Mouse (Mus musculus): ENCODE results near the gene Lsm12. TPM values are rescaled to one million over a fixed set of nuclear protein-coding genes. Genes with fewer than 3 reads are reported as not detected.
"Not testable (repeated sequence)": the region's sequence is repeated elsewhere in the genome, so short reads cannot be mapped to it uniquely, and the experiment has no call there.

The Lsm12 gene
- total RNA-seq, 2 experiments from 2014 or later = 45.5 to 50.6 TPM

DNA sequence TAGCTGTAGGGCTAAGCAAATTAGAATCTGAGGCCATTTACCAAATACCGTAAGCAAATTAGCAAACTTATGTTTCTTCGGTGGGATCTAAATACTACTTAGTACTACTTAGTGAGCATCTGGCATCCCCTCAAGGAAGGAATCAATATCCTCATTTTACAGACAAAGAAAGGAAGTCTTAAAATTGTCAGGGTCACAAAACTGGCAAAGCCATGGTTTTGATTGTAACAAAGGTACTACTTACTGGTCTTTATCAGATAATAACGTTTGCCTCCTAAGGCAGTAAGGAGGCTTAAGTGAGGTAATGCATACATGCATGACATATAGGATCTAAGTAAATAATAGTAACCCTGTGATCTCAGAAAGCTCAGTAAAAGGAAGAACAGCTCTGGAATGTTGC is 581 bp upstream of the Lsm12 start:
- DNase-seq = no peak

DNA sequence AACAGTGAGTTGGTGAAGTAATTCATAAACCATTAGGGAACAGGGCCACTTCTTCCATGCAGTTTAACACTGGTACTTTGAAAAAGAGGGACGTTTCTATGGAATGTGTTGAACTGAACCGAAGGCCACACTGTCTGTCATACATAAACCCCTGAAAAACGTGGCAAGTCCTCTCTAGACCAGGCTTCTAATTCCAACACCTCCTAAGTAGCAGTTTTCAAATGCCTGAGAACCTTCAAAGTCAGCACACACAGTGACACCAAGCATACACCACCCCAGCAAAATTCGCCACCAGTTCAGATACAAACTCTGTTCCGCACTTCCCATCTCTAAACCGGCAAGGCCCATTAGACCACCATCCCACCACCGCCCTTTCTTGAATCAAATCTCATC is 847 bp downstream of the Lsm12 start:
- no peak for DNase-seq

DNA sequence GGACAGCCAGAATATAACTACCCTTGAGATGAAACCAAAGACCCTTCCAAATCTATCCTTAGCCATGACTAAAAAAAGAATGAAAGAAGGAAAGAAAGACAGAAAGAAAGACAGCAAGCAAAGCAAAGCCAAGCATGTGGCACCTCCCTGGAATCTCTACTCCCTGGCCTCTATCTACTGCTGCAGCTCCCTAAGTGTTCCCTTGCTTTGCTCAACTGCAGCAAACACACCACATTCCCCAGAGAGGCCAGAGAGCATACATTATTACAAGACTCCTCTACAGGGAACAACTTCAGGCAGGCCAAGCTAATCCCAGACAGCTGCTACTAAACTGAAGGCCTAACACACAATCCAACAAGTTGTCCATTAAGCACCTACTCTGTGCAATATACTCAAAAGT is 5.3 kb downstream of the Lsm12 start:
- no peak for DNase-seq

DNA sequence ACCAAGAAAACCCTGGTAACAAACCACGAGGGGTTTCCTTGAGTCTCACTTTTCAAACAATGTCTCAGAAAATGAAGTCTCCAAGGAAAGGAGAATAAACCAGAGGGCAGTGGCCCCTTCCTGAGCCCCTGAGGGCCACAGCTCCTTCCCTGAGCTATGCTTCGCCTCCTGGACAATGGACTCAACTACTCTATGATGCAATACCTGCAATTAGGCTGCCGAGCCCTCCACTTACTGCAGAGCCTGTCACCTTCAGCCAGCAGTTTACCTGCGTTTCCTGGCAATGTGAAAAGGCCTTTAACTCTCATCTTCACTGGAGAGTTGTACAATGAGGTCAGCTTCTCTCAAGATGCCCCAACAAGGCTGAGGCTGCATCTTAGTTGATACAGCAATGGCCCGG is 16.4 kb downstream of the Lsm12 start:
- no peak for DNase-seq

DNA sequence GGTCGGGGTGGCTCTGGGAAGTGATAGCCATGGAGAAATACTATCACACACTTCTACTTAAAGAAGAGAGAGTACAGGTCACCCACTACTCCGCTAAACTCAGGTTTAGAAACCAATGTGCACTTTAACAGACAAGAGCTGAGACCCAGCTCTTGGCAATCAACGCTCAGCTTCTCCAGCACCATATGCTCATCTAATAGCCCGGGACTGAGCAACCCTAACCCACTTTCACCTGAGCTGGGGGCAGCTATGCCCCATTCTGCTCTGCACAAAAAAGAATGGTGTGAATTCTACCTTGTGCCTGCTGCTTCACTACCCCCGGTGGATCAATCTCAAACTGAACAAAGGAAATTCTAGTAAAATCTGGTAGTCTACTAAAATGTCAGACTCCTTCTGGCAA is 17.6 kb downstream of the Lsm12 start:
- no peak for DNase-seq

DNA sequence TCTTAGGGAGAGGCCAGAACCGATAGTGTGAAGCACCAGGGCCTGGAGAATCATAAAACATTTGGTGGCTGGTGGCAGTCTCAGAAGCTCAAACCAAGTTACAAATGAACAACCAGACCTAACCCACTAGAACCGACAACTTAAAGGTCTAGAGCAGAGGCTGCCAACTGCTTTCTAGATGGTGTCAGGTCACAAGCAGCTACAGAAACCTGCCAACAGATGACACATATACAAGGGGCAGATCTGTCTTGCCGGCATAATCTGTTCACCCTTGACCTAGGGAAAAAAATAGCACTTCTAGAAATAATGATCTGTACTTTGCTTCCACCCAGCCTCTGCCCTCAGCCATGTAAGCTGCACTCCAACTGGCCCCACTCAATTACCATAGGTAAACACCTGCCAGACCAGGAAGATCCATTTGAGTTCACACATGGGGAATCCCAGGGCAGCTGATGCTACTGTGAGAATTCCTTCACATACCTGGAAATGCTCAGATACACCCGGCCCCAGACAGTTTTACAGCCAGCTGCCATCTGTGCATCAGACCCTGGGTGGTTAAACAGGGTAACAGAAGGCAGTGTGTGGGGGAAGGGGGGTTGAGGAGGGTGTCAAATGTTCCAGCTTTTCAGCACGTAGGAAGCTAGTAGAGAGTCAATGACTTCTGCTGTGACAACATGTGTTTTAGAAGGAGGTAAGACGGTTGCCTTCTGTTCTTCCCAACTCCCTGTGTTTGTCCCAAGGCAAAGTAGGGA is 18.9 kb downstream of the Lsm12 start:
- DNase-seq = no peak

DNA sequence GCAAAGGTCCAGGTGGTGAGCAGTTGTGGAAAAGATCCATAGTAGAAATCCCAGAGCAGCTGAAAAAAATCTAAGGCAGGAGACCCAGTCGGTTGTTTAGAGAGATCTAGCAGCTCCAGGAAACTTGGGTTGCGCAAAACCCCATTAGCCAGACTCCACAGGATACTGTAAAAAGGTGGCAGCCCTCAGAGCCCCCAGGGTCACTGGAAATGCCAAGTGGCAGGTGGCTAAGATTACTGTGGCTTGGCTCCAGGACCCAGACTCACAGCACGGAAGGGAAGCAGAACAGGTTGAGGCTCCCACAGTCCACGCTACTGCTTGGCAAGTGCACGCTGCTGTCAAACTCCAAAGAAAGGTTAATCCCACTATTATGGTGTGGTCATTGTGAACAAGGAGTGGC is 25.3 kb downstream of the Lsm12 start:
- DNase-seq = no peak

DNA sequence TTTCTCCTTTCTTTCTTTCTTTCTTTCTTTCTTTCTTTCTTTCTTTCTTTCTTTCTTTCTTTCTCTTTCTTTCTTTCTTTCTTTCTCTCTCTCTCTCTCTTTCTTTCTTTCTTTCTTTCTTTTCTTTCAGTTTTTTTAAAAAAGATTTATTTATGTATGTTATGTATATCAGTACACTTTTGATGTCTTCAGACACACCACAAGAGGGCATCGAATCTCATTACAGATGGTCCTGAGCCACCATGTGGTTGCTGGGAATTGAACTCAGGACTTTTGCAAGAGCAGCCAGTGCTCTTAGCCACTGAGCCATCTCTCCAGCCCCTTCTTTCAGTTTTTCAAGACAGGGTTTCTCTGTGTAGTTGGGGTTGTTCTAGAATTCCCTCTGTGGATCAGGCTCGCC is 27.1 kb downstream of the Lsm12 start:
- DNase-seq = not testable (repeated sequence)

DNA sequence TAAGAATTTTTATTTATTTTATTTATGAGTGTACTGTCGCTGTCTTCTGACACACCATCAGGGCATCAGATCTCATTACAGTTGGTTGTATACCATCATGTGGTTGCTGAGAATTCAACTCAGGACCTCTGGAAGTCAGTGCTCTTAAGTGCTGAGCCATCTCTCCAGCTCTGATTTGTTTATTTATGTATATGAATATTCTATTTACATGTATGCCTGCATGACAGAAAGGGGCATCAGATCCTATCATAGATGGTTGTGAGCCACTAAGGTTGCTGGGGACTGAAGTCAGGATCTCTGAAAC is 28.4 kb downstream of the Lsm12 start:
- DNase-seq = no peak

DNA sequence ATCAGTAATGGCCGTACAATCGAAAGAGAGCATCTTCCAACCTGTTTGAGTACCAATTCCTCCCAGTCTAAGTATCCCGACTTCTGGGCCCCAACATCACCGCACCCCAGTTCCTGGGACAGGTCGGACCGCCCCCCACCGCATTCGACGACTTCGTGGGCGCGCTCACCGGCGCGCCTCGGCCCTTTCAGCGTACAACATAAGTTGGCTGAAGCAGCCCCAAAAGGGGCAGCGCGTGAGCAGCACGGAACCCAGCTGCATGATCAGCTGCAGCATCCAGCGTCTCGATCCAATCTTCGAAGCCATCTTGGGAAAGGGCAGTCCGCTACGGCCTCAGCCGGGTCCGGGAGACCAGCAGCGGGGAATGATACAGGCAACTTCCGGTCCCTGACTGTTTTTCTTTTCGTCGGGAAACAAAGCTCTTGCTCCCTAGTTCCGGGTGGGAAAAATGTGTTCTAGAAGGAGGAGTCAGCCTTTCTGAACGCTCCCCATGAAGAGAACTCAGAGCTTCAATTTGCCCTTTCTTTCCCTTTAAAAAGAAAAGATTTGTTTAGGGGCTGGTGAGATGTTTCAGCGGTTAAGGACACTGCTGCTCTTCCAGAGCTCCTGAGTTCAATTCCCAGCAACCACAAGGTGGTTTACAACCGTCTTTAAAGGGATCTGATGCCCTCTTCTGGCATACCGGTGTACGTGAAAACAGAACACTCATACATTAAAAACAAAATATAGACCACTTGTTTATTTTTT is 28.9 kb downstream of the Lsm12 start, which contains the start of gene Tmem101:
Gene Tmem101 (minus strand): TSS at position 366 of the 747 bp plus-strand sequence.
- DNase-seq = peak; percentile 93 to 97

DNA sequence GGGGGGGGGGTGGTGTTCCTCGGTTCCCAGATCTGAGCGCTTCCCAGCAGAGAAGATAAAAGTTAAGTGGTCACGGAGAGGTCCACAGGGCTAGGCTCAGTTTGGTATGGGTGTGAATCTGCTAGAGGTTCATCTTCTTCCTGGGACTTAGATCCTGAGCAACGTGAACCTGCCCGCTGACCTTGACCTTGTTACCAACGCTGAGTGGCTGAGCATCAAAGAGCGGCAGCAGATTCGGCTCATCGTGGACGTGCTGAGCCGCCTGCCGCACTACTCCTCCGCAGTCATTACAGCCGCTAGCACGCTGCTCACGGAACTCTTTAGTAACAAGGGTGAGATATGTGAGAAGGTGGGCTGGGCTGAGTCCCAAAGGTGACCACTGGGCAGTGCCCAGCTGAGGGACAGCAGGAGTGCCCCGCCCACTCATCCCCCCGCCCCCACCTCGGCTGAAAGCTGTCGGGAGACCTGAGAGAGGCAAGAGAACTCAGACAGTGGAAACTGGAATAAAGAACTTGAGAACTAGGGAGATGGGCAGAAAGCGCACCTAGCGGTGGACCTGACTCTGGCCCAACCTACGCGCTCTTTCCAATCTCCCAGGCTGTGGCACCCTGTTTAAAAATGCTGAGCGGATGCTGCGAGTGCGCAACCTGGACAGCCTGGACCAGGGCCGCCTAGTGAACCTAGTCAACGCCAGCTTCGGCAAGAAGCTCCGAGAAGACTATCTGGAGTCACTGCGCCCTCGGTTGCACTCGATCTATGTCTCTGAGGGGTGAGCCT is 37.7 kb downstream of the Lsm12 start:
- no peak for DNase-seq

DNA sequence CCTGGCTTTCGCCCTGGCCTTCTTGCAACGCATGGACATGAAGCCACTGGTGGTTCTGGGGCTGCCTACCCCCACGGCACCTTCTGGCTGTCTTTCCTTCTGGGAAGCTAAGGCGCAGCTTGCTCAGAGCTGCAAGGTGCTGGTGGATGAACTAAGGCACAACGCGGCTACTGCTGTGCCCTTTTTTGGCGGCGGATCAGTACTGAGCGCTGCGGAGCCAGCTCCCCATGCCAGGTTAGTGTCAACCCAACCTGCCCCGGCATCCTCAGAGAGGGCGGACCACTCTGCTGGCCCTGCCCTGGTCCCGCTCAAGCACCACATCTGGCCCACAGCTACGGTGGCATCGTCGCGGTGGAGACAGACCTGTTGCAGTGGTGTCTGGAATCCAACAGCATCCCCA is 38.6 kb downstream of the Lsm12 start:
- no peak for DNase-seq

DNA sequence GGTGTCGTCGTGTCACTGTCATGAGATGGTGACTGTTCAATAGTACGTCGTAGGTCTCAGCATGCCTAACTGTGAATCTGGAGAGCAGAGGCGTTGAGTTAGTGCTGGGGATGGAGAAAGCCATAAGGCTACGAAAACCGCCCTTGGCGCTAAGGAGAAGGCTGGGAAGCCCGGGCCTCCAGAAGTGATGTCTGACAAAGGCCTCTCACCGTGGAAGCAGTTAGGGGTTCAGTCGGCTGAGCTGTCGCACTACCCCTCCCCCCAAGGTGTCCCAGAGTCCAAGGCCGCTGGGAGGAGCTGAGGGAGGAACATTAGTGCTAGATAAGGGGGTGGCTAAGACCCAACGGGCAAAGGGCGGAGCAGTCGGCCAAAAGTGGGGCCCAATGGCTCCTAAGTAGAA is 39.1 kb downstream of the Lsm12 start:
- DNase-seq = peak in 1 of 2 experiments; percentile 28

DNA sequence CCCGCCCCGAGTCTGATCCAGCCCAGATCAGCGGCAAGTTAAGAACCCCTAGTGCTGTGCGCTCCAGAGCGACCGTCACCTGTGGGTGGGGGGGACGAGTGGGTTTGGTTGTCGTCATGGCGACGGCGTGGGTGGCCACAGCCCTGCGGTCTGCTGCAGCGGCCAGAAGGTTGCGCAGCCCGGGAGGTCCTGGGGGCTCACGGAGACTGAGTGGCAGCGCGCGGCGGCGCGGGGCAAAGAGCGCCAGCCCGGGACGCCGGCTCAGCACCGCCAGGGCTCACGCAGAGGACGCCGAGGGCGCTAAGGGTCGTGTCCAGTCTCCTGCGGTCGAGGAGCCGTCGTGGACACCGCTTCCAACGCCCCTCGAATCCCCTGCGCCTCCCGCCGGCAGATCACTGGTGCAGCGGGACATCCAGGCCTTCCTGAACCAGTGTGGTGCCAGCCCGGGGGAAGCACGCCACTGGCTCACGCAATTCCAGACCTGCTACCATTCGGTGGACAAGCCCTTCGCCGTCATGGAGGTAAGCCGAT is 39.6 kb downstream of the Lsm12 start, which contains the start of gene Nags:
Gene Nags (plus strand): TSS at position 43 of the 531 bp plus-strand sequence.
- DNase-seq = no peak

DNA sequence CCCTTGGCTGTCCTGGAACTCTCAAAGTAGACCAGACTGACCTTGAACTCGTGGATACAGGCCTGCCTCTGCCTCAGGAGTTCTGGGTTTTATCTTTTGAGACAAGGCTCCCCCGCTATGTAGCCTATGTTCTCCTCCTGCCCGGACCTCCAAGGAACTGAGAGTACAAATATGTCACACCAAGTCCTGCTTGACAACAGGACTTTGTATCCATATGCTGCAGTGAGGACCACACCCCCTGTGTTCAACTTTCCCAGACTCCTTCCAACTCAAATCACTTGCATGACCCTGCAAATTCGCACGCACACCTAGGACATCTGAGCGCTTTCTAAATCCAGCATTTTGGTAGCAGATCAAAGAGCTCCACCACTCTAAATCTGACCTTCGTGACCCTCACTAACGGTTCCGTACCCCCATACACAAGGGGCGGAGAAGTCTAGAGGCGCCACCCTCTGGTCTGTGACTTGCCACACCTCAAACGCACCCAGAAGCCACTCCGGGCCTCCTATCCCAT is 40.1 kb downstream of the Lsm12 start:
- DNase-seq = no peak

DNA sequence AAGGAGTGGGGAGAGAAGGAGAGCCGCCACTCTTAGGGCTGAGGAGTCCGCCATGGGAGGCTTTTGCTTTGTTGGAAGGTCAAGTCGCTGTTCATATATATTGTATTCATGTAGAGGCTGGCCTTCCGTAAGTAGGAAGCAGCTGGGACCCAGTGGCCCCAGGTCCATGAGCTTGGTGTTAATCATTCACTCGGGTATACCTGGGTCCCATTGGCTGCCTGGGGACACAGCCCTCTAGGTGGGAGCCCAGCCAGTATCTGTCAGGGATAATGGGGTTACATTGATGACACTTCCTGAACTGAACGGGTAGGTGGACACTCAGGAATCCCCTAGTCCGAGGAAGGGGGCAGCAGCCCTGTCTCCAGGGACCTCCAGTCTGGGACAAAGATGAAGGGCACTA is 42.7 kb downstream of the Lsm12 start:
- no peak for DNase-seq

DNA sequence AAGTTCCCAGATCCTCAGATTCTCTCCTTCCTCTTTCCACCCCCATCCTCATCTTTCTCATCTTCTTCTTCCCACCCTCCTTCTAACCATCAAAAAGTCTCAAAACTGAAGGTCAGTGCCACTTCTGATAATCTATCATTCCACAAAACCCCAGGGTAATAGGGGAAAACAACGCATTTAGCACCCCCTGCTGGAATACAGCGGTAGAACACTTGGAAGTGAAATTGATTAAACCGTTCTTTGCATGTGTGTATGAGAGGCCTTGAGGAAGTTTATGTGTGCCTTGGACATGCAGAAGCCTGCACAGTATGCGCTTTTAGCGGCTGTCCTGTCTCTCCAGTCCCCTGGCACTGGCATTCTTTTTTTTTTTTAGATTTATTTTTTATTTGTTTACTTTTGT is 44.6 kb downstream of the Lsm12 start:
- DNase-seq = peak; percentile 56 to 84

DNA sequence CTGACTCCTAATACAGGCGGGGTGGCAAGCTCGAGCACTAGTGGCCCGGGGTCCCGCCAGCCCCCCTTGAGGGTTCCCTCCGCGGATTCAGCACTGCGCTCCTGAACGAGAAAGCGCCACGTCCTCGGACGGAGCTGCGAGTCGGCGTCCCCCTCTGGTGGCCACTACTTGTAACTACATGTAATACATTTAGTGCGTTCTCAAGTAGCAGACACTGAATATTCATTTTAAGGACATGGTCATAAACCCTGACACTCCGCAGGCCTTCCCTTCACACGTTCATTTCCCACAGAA is 46.7 kb downstream of the Lsm12 start:
- peak; percentile 61 to 76 for DNase-seq

DNA sequence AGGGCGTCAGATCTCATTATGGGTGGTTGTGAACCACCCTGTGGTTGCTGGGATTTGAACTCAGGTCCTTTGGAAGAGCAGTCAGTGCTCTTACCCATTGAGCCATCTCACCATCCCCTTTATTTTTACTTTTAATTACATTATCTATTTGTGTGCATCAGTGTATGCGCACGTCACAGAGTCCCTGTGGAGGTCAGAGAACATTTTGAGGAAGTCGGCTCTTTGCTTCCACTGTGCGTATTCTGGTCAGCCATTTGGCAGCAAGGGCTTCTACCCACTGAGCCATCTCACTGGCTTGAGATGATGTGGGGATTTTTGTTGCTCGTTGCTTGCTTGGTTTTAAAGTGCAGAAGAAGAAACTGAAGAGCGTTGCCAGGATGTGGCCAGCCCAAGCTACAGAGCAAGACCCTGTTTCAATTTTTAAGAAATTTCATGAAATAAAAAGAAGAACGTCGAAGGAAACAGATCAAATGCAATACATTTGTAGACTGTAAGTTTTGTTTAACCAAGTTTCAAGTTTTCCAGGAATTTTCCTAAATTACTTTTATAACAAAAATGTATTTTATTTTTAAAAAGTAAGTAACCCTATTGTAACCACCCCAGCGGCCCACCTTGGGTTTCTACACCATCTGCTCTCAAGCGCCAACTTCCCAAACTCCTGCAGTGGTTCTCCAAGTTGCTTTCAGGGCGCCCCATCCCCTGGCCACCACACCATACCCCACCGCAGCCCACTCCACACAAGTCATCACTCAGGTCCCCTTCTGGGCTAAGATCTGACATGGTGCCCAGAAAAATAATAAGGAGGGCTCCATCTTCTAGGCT is 47.3 kb downstream of the Lsm12 start:
- DNase-seq = no peak

DNA sequence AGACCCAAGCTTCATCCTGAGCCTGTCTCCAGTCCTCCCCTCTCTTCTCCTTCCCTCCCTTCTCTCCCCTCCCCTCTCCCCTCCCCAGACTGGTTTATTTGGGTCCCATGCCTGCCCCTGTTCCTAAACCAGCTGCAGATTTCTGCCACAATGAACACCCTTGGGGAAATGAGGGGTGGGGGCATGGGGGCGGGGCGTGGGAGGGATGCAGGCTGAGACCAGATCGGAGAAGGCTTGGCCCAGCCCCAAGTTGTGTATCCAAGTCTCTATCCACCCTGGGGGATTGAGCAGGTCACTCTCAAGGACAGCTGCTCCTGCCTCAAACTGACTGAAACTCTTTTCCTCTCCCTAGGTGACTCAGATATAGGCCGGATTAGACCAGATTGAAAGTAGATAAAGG is 50.6 kb downstream of the Lsm12 start:
- DNase-seq = no peak

DNA sequence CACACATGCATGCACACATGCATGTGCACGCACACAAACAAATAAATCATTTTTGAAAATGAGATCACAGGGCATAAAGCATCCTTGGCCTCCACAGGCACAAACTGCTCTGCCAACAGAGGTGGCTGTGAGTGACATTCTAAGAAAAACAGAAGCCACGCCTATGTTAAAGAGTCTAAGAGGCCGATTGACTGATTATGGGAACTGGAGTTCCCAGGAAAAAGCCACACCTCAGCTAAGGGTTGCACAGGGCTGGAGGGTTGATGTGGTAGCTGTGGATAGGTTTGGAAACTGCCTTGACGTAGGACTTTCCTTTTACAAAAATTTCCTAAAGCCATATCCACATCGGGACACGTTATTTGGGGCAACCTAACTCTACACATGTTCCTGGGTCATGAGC is 67.7 kb downstream of the Lsm12 start:
- DNase-seq = no peak

DNA sequence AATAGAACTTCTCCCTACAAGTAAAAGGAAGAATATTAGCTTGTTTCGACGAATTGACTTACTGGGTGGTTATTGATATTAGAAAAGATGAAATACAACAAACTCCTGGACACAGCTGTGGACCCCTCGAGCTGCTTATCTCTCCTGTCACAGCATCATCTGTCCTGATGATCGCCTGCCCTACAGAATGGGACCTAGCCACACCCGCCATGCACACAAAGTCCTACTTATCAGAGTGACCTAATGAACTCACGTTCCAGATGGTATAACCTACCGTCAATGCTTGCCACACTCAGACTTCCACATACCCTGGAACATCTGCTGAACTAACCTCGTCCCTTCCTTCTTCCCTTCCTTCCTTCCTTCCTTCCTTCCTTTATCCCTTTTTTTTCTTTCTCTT is 68.9 kb downstream of the Lsm12 start:
- no peak for DNase-seq

Data from heart, adult 18-20 months (tissue).